Mouse (Mus musculus): ENCODE results near the gene Egf.
A peak's percentile ranks its signal among the peaks of the same experiment; 100 is the strongest.

The Egf gene

GRCm38 (mm10) chr3:129723311-129723710 lies 31.8 kb downstream of the Egf start:
- no peak for ATAC-seq (ENCODE audit: low TSS enrichment)

DNA sequence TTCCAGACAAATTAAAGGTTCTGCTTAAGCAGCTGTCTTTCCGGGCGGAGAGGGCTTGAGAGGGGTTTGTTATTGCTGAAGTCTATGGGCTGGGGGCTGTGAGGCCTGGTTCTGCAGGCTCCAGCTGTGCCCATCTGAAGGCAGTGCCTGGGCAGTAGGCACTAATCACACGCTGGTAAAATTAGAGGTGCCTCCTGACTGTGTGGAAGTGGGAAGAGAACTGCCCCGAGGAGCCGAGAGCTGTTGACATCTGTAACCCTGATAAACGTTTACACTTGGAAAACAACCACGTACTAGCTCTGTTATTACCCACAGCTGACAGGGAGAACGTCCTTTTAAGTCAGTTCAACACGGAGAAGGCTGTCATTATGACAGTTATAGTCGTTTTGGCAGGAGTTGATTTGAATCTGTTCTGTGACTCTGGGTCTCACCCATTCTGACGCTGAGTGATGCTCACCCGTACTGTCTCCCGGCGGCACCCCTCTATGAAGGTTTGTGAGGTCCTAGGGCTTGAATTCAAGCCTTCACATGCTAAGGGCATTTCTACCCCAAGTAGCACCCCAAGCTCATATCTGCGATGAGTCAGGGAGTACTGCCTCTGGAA lies 40.5 kb downstream of the Egf start:
- ATAC-seq (ENCODE audit: low TSS enrichment): no peak

GRCm38 (mm10) chr3:129708157-129708556 lies 47.0 kb downstream of the Egf start:
- ATAC-seq (ENCODE audit: low TSS enrichment): peak; percentile 100

DNA sequence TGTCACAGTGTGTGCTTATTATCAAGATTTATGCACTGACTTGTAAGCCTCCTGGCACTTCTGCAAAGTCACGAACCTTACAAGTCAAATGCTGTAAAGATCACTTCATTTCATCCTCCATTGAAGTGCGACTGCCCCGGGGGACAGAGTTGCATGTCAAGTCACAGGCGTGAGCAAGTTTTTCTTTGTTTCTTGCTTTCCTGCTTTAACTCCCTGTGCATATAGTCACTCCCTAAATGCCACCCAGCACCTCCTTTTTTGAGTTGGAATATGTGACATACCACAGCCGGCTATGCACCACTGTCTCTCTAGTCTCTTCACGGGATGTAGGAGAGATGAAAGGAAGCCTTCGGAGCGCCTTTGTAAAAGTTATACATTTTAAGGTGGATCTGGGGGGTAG lies 56.2 kb downstream of the Egf start:
- ATAC-seq (ENCODE audit: low TSS enrichment): no peak

DNA sequence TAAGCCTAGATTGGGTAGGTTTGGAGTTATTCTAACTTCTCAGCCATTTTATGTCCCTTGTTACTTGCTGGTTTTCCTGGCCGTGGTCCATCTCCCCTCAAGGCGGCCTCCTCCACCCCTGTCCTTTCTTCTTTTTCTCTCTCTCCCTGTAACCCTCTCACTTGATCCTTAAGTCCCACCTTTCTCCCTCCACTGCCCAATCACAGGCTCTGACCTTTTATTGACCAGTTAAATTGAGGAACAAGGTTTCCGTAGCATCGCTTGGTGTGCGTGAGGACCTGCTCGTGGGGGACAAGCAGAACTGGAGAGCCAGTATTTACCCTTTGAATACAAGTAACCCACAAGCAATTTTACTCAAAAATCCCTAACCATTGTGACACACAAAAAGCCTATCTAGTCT lies 56.8 kb downstream of the Egf start:
- ATAC-seq (ENCODE audit: low TSS enrichment): no peak

DNA sequence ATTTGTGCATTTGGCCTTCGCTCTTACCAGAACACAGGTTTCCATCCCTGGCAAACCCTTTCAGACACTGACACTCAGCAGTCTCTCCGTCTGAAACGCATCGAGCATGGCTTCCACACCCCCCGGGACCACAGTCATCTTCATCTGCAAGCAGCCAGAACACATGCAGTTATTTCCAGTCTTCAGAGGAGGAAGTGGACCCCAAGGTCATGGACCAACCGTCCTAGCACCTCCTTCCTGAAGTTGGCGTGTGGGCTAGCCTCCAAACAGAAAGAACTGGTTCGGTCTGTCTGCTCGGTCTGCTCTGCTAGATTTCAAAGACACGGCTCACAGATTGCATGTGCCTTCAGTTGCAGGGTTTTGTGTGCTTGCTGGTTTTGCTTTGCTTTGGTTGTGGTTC lies 57.4 kb downstream of the Egf start:
- ATAC-seq (ENCODE audit: low TSS enrichment): no peak

- no peak for ATAC-seq (ENCODE audit: low TSS enrichment)
Observed at GRCm38 (mm10) chr3:129695943-129696342, 59.2 kb downstream of the Egf start.

- no peak for ATAC-seq (ENCODE audit: low TSS enrichment)
Observed at GRCm38 (mm10) chr3:129693581-129693980, 61.5 kb downstream of the Egf start.

DNA sequence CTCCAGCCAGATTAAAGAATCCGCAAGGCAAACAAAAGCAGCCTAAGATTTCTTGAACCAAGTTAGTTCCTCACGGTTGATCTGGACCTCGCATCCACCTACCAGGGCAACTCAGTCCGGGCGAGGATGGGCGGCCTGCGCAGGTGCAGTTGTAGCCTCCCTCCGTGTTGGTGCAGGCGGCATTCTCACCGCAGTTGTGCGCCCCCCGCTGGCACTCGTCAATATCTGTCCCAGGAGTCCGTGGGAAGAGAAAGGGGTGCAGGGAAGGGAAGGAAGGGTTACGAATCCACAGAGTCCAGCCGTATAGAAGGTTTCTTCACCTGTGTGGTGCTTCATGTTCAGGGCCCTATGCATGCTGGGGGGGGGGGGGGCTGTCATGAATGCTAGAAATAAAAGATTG lies 62.3 kb downstream of the Egf start:
- no peak for ATAC-seq (ENCODE audit: low TSS enrichment)

- ATAC-seq (ENCODE audit: low TSS enrichment): no peak
Observed at GRCm38 (mm10) chr3:129687429-129687828, 67.7 kb downstream of the Egf start.

DNA sequence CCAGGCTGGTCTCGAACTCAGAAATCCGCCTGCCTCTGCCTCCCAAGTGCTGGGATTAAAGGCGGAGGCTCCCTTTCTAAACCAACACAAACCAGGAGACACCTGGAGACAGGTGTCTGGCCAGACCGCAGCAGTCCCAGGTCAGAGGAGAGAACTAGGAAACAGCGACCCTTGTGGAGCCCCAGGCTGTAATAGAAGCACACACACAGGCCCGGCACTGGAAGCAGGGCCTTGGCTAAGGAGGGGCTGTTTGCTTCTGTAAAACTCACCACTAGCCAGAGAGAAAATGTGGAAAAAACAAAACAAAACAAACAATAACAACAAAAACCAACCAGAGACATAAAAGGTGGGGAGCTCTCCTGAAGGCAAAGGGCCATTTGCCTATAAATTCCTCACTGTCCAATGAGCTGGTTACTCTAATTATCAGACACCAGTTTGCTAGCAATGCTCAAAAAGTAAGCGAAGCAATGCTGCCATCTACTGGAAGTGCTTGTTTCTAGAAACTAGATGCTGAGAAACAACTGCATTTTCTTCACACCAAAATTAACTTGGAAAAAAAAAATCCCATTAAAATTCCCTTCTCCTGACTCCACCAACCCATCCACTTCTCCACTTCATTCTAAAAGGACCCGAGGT lies 68.3 kb downstream of the Egf start:
- ATAC-seq (ENCODE audit: low TSS enrichment): peak; percentile 74

DNA sequence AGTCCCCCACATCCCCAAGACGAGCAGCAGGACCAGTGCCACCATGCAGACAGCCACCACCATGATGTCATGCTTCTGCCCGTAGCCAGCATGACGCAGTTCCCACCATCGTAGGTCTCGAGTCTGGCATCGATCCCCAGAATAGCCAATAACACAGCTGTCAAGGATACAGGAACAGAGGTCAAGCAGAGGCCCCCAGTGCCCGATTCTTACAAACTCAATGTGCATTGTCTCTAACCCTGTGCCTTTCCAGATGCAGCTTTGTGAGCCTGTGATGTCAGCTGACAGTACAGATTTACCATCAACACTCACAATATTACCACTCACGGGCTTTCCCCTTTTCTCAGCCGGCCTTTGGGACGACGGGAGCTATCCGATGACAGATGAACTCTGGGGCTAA lies 68.9 kb downstream of the Egf start:
- ATAC-seq (ENCODE audit: low TSS enrichment): no peak

- no peak for ATAC-seq (ENCODE audit: low TSS enrichment)
Observed at GRCm38 (mm10) chr3:129683060-129683679, 71.9 kb downstream of the Egf start.

GRCm38 (mm10) chr3:129682389-129682788 lies 72.7 kb downstream of the Egf start:
- peak; percentile 88 for ATAC-seq (ENCODE audit: low TSS enrichment)

DNA sequence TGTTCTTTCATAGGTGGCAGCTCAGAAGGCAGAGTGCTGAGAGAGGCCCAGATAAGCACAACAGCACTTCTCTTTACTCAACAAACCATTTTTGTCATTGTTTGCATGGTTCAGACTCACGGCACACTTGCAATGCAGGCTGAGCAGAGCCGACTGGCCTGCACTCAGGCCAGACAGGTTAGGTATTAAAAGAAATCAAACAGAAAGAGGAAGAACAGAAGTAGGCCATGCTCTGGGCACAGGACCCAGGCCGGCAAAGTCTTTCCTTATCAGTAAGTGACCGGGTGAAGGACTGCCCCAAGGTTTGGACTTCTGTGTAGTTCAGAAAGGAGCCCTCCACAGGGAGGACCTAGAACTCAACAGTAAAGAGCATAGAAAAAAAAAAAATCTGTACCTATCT lies 73.3 kb downstream of the Egf start:
- no peak for ATAC-seq (ENCODE audit: low TSS enrichment)

DNA sequence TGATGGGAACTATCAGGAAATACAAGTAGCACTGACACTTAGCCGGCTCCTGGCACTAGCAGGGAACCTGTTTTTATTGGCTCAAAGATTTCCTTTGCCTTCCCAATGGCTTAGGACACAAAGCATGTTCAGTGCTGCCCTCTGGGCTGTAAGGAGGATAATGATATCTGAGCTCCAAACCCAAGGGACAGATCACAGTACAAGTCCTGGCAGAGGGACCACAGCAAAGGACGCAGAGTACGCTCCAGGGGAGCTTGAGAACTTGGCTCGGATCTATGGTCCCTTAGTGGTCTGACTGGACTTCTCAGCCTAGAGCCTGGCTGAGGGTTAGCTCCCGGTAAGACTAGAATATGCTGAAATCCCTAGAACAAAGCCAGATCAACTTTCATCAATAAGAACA lies 74.9 kb downstream of the Egf start:
- peak; percentile 56; the same call in 1 of the 2 replicates for ATAC-seq (ENCODE audit: low TSS enrichment)

- no peak for ATAC-seq (ENCODE audit: low TSS enrichment)
Observed at GRCm38 (mm10) chr3:129675923-129676322, 79.2 kb downstream of the Egf start.

DNA sequence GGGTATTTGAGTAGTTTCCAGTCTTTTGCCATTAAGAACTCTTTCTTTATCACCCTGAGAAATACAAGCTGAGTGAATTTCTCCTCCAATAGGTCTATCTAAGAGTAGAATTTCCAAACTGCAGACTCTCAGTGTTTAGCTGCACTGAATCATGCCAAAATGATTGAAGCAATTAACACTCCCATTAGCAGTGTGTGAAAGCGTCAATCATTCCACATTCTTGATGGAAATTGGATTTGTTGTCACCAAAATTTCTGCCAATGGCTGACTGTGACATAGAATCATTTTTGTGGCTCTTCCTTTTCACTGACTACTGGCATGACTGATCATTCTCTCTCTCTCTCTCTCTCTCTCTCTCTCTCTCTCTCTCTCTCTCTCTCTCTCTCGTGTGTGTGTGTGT lies 91.2 kb downstream of the Egf start:
- no peak for ATAC-seq (ENCODE audit: low TSS enrichment)

GRCm38 (mm10) chr3:129658776-129659175 lies 96.3 kb downstream of the Egf start:
- ATAC-seq (ENCODE audit: low TSS enrichment): no peak

DNA sequence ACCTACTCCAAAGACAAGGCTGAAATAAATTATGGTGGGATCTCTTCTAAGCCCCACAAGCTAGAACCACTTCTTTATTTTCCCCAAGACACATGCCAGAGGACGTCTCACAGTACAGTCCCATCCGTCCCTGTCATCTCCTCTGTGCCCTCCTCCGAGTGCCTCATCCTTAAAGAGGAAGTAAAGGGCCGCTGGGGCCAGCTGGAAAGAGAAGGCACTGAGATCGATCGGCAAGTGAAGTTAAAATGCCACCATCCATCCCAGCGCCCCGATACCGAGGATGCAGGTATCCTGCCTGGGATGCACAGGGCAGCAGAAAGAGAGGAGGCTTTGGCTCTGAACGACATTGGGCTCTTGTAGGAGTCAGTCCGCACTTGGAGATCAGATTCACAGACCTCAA lies 97.3 kb downstream of the Egf start:
- ATAC-seq (ENCODE audit: low TSS enrichment): no peak

DNA sequence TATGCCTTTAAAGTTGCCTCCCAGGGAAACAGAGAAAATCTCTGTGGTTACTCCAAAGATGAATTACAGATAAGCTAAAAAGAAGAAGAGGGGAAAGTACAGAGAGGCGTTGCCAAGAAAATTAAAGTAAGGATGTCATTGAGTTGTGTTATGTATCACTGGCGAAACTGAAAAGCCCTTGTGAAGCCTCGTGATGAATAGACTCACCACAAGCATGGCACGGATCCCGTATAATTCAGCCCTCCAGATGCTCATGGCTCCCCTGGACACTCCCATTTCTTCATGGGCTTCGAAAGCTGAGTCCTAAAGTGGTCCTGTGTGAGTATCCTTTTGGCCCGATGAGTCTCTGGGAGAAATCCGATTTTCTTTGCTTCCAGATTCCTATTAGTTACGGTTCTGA lies 97.9 kb downstream of the Egf start:
- ATAC-seq (ENCODE audit: low TSS enrichment): no peak

DNA sequence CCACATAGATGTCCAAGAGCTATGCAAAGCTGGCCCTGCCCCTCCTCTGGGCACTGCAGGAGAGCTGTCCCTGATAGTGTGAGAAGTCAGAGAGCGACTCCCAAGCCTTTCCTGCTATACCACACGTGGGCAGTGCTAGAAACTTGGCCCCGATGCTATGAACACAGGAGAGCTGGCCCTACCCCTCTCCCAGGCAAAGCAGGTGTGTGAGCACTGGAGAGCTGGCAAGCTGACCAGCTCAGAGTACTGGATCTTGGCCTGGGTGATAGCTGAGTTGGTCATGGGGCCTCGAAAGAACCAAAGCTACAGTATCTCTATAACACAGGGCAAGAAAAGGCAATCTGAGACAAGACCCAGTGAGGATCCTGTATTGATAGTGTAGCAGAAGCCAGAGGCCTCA lies 98.6 kb downstream of the Egf start:
- no peak for ATAC-seq (ENCODE audit: low TSS enrichment)

DNA sequence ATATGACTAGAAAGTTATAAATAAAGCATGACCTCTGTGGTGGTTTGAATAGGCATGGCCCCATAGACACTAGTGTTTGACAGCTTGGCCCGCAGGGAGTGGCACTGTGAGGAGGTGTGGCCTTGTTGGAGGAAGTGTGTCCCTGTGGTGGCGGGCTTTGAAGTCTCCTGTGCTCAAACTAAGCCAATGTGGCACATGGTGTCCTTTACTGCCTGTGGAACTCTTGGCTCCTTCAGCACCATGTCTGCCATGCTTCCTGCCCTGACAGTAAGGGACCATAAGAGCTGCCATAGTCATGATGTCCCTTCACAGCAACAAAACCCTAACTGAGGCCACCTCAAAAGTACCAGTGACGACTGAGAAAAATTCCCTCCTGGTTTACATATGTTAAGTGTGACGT lies 102.6 kb downstream of the Egf start:
- ATAC-seq (ENCODE audit: low TSS enrichment): no peak

DNA sequence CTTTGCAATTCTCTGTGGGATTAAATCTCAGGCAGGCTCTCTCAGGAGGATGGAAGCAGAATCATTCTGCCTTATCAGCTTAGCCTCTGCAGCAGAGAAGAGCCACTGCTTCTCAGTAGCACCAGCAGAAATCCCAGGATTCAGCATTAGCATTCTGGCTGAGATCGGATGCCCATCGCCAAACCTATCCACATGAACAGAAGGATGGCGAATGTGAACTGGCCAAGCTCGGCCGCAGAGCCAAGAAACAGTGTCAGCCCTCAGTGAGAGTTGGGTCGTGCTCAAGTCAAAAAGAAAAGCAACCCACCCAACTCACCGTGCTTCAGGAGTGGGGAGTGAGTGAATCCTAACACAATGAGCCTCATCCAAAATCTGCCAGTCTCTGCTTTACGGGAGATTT lies 103.4 kb downstream of the Egf start:
- no peak for ATAC-seq (ENCODE audit: low TSS enrichment)
